In genomic region chr2:155580331-155580730, GRCm38 (mm10) we compare ENCODE assay signal across 25 mouse cellular contexts.
"Had no signal": no experiment of that assay in that cellular context is flagged by ENCODE, and none has a peak within 500 bp of the region (broad histone marks: within the 10 kb centered on the region; RNA-seq: fewer than 3 reads in every experiment).

No protein-coding gene starts in this region.

- ATAC-seq: hindbrain, postnatal 0 days; intestine, embryonic 16.5 days; liver, embryonic 12.5 days had no signal

- H3K27ac ChIP-seq: gastrocnemius, adult 2 months; heart, embryonic 10.5 days; hindbrain, embryonic 15.5 days; hindbrain, postnatal 0 days; kidney, embryonic 15.5 days; kidney, postnatal 0 days; limb, embryonic 13.5 days; limb, embryonic 15.5 days; liver, embryonic 12.5 days; liver, embryonic 14.5 days had no signal

- DNase-seq: gastrocnemius, adult 2 months; gastrocnemius, postnatal 10 days; gastrocnemius, postnatal 25 days; heart, adult 18-20 months; heart, postnatal 10 days; heart, postnatal 36 days; kidney, adult 11 months; kidney, adult 2 months; kidney, adult 9 months; kidney, postnatal 14 days; kidney, postnatal 36 days; layer of hippocampus, adult 9-11 months; layer of hippocampus, postnatal 36 days; left cerebral cortex, postnatal 4 days had no signal

- H3K4me2 ChIP-seq: heart, embryonic 12.5 days; hindbrain, embryonic 15.5 days; kidney, embryonic 15.5 days; limb, embryonic 13.5 days; limb, embryonic 15.5 days; liver, embryonic 12.5 days had no signal

- H3K9ac ChIP-seq: heart, embryonic 12.5 days; hindbrain, embryonic 15.5 days; kidney, embryonic 15.5 days; limb, embryonic 13.5 days; limb, embryonic 15.5 days; liver, embryonic 12.5 days; liver, embryonic 14.5 days had no signal

- H3K9me3 ChIP-seq: heart, embryonic 10.5 days; heart, embryonic 12.5 days; hindbrain, embryonic 15.5 days; kidney, embryonic 15.5 days; limb, embryonic 13.5 days; limb, embryonic 15.5 days; liver, embryonic 12.5 days had no signal

- H3K4me3 ChIP-seq: gastrocnemius, adult 2 months; heart, embryonic 10.5 days; heart, embryonic 12.5 days; hindbrain, embryonic 15.5 days; kidney, embryonic 15.5 days; limb, embryonic 13.5 days; limb, embryonic 15.5 days; liver, embryonic 12.5 days had no signal

- H3K27me3 ChIP-seq: heart, embryonic 12.5 days; hindbrain, embryonic 15.5 days; kidney, embryonic 15.5 days; limb, embryonic 13.5 days; limb, embryonic 15.5 days; liver, embryonic 12.5 days had no signal

- H3K4me1 ChIP-seq: heart, embryonic 10.5 days; heart, embryonic 12.5 days; hindbrain, embryonic 15.5 days; kidney, embryonic 15.5 days; limb, embryonic 13.5 days; limb, embryonic 15.5 days; liver, embryonic 12.5 days had no signal
